Mouse (Mus musculus) heart, embryonic 16.5 days (tissue): ENCODE measurements around the gene Cdv3. TPM values are rescaled to one million over a fixed set of nuclear protein-coding genes. Genes with fewer than 3 reads are reported as not detected.
"Not testable (repeated sequence)": the region's sequence is repeated elsewhere in the genome, so short reads cannot be mapped to it uniquely, and the experiment has no call there.

ENCODE experiments used
- ATAC-seq: fragments of 200-750 bp; cut with Nextera tagmentation; replicated peaks from 2 replicates; pipeline ENCODE4 v1.8.0; 2017; ENCODE audit warnings: moderate number of reproducible peaks; ENCODE audit not compliant: insufficient read depth, low FRiP score; ENCODE audit errors: extremely low read depth
- H3K27ac ChIP-seq: fragments of 300-500 bp; sonication (generic); 2 replicates; pipeline ENCODE4 v1.5.1; 2014; ENCODE audit warnings: mild to moderate bottlenecking, low read length, control low read depth, moderate library complexity
- H3K27me3 ChIP-seq: fragments of 300-500 bp; sonication (generic); 2 replicates; pipeline ENCODE4 v1.6.1; 2014; ENCODE audit warnings: low read length, mixed read lengths; ENCODE audit not compliant: control insufficient read depth, insufficient read depth
- H3K36me3 ChIP-seq: fragments of 300-500 bp; sonication (generic); 2 replicates; pipeline ENCODE4 v1.6.1; 2014; ENCODE audit not compliant: control insufficient read depth, insufficient read depth
- H3K4me1 ChIP-seq: fragments of 300-500 bp; sonication (generic); 2 replicates; pipeline ENCODE4 v1.6.1; 2014; ENCODE audit warnings: low read length, mixed read lengths; ENCODE audit not compliant: control insufficient read depth, insufficient read depth
- H3K4me2 ChIP-seq: fragments of 300-500 bp; sonication (generic); 2 replicates; pipeline ENCODE4 v1.6.1; 2014; ENCODE audit warnings: low read depth, mild to moderate bottlenecking, control low read depth, low read length
- H3K4me3 ChIP-seq: fragments of 300-500 bp; sonication (generic); 2 replicates; pipeline ENCODE4 v1.5.1; 2014; ENCODE audit warnings: mild to moderate bottlenecking, control low read depth, low read length
- H3K9ac ChIP-seq: fragments of 300-500 bp; sonication (generic); 2 replicates; pipeline ENCODE4 v1.6.1; 2014; ENCODE audit warnings: low read length, control low read depth
- H3K9me3 ChIP-seq: fragments of 300-500 bp; sonication (generic); replicated peaks from 2 replicates; pipeline ENCODE4 v1.6.1; 2016; ENCODE audit warnings: low read length; ENCODE audit not compliant: control insufficient read depth
- WGBS: fragments of 180-500 bp; shearing (Covaris S2); extraction: QIAGEN DNeasy Blood & Tissue Kit; methylation state at CpG from one replicate; pipeline ENCODE4 v1.1.7; 2014; 5-methylcytosine and 5-hydroxymethylcytosine counted together
- polyA plus RNA-seq: library from polyadenylated mRNA; unstranded; fragments of >200 nt; fragmentation: Nextera tagmentation; extraction: Ambion mirVana; gene quantifications from 2 replicates; pipeline ENCODE4 v1.2.1, GENCODE M21; 2015

The Cdv3 gene
- polyA plus RNA-seq, 1 experiment from 2014 or later = 89.1 TPM

GRCm38 (mm10) chr9:103360642-103361041 is 5.0 kb downstream of the Cdv3 start:
- Histone ChIP-seq H3K9me3 (no peaks in the 10 kb centered on the region), H3K9ac (no peak overlapping the region), H3K36me3 (peaks cover 32% of the 10 kb centered on the region), H3K4me2 (no peak overlapping the region), H3K27ac (no peak overlapping the region), H3K27me3 (no peaks in the 10 kb centered on the region), H3K4me3 (no peak overlapping the region), H3K4me1 (peaks cover 31% of the 10 kb centered on the region)
- WGBS = 40% methylated on average over 2 of the region's 2 CpGs
- ATAC-seq = no peak

GRCm38 (mm10) chr9:103358545-103358944 is 7.1 kb downstream of the Cdv3 start:
- Histone ChIP-seq H3K36me3 (peaks cover 32% of the 10 kb centered on the region), H3K27me3 (no peaks in the 10 kb centered on the region), H3K9ac (no peak overlapping the region), H3K27ac (peak overlapping the region; percentile 61), H3K9me3 (no peaks in the 10 kb centered on the region), H3K4me3 (no peak overlapping the region), H3K4me1 (peaks cover 30% of the 10 kb centered on the region), H3K4me2 (no peak overlapping the region)
- 64% methylated on average over 4 of the region's 4 CpGs for WGBS
- ATAC-seq = no peak

DNA sequence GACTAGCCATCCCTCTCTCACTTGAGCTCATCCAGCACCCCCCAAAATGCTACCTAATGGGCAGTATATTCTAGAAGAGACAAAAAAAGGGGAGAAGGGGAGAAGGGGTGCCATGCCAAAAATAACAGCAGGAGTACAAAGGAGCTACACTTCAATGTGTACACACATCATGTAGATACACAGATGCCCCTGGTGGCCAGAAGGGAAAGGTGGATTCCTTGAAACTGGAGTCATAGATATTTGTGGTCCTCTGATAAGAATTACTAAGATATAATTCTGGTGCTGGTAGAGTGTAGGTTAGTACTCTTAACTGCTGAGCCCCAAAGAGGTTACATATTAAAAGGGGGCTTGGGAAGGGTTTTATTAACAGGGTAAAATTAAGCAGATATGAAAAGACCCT is 7.7 kb downstream of the Cdv3 start:
- peaks cover 23% of the 10 kb centered on the region for H3K4me1 ChIP-seq
- no peak overlapping the region for H3K9ac ChIP-seq
- H3K27me3 ChIP-seq = no peaks in the 10 kb centered on the region
- H3K9me3 ChIP-seq = no peaks in the 10 kb centered on the region
- H3K4me2 ChIP-seq = no peak overlapping the region
- no peak overlapping the region for H3K4me3 ChIP-seq
- H3K36me3 ChIP-seq = peaks cover 32% of the 10 kb centered on the region
- peak overlapping the region; percentile 61 for H3K27ac ChIP-seq
- ATAC-seq = peak; percentile 72

- not testable (repeated sequence) for H3K9ac ChIP-seq, ATAC-seq, H3K4me2 ChIP-seq, H3K4me3 ChIP-seq, H3K27me3 ChIP-seq, H3K27ac ChIP-seq, H3K9me3 ChIP-seq
- WGBS = 78% methylated on average over 6 of the region's 7 CpGs
- Histone ChIP-seq H3K36me3 (peaks cover 49% of the 10 kb centered on the region), H3K4me1 (peaks cover 17% of the 10 kb centered on the region)
Measured at GRCm38 (mm10) chr9:103353500-103354260, 12.0 kb downstream of the Cdv3 start.

- Histone ChIP-seq H3K9ac (no peak overlapping the region), H3K36me3 (peaks cover 47% of the 10 kb centered on the region), H3K27ac (no peak overlapping the region), H3K4me1 (peaks cover 6% of the 10 kb centered on the region), H3K9me3 (no peaks in the 10 kb centered on the region), H3K4me3 (no peak overlapping the region), H3K27me3 (no peaks in the 10 kb centered on the region), H3K4me2 (no peak overlapping the region)
- no peak for ATAC-seq
Measured at GRCm38 (mm10) chr9:103348791-103349190, 16.8 kb downstream of the Cdv3 start.

- ATAC-seq = no peak
- peaks cover 52% of the 10 kb centered on the region for H3K36me3 ChIP-seq
Measured at GRCm38 (mm10) chr9:103347996-103348490, 17.6 kb downstream of the Cdv3 start.

DNA sequence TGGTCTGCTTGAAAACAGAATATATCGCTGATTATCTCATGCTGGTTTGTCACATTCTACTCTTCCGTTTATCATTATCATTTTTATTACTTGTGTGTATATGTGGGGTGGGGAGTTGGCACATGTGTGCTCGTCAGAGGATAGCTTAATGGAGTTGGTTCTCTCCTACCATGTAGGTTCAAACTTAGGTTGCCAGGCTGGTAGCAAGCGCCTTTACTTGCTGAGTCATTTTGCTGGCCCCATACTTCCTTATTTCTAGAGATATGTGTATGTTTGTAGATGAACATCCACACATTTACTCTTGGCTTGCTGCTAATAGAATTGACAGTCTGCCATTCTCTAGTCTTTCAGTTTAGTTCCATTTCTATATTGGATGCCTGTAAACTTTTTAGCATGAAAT is 18.6 kb downstream of the Cdv3 start:
- Histone ChIP-seq H3K9ac (no peak overlapping the region), H3K4me1 (peaks cover 6% of the 10 kb centered on the region), H3K9me3 (no peaks in the 10 kb centered on the region), H3K36me3 (peaks cover 55% of the 10 kb centered on the region), H3K27ac (no peak overlapping the region), H3K27me3 (no peaks in the 10 kb centered on the region), H3K4me3 (no peak overlapping the region), H3K4me2 (no peak overlapping the region)
- ATAC-seq = no peak
- 85% methylated on average over 4 of the region's 4 CpGs for WGBS

More at GRCm38 (mm10) chr9:103347996-103348490, 17.6 kb downstream of the Cdv3 start:
- Histone ChIP-seq H3K9me3 (no peaks in the 10 kb centered on the region), H3K9ac (no peak overlapping the region), H3K4me1 (peaks cover 6% of the 10 kb centered on the region), H3K4me3 (no peak overlapping the region), H3K27me3 (no peaks in the 10 kb centered on the region), H3K4me2 (no peak overlapping the region), H3K27ac (no peak overlapping the region)
- WGBS = 50% methylated on average over 1 of the region's 1 CpGs

GRCm38 (mm10) chr9:103336912-103337311 is 28.7 kb downstream of the Cdv3 start:
- Histone ChIP-seq H3K4me1 (0 out of 2 replicates have a peak, but pooled peaks cover 3% of the 10 kb centered on the region), H3K9ac (no peak overlapping the region), H3K27me3 (no peaks in the 10 kb centered on the region), H3K4me2 (no peak overlapping the region), H3K9me3 (no peaks in the 10 kb centered on the region), H3K4me3 (no peak overlapping the region), H3K36me3 (peaks cover 67% of the 10 kb centered on the region), H3K27ac (no peak overlapping the region)
- no peak for ATAC-seq

GRCm38 (mm10) chr9:103332663-103333062 is 33.0 kb downstream of the Cdv3 start:
- WGBS = 77% methylated on average over 6 of the region's 6 CpGs
- Histone ChIP-seq H3K9me3 (no peaks in the 10 kb centered on the region), H3K36me3 (peaks cover 68% of the 10 kb centered on the region), H3K4me2 (no peak overlapping the region), H3K27me3 (no peaks in the 10 kb centered on the region), H3K27ac (no peak overlapping the region; the same call in 1 of the 2 replicates), H3K4me3 (no peak overlapping the region), H3K4me1 (0 out of 2 replicates have a peak, but pooled peaks cover 3% of the 10 kb centered on the region), H3K9ac (no peak overlapping the region)
- ATAC-seq = no peak
